Mouse (Mus musculus) C2C12 (cell line): ENCODE results near the gene S1pr5. TPM values are rescaled to one million over a fixed set of nuclear protein-coding genes. Genes with fewer than 3 reads are reported as not detected.

Experiments used
- H3K27me3 ChIP-seq: one replicate; pipeline ENCODE4 v1.6.1; 2011; ENCODE audit not compliant: control insufficient read depth, insufficient read depth, insufficient read length
- H3K36me3 ChIP-seq: one replicate; pipeline ENCODE4 v1.6.1; 2011; ENCODE audit not compliant: control insufficient read depth, insufficient read depth
- H3K4me3 ChIP-seq: one replicate; pipeline ENCODE4 v1.5.1; 2011; ENCODE audit warnings: mild to moderate bottlenecking, control low read depth; ENCODE audit not compliant: poor library complexity, insufficient read depth, severe bottlenecking
- H3K79me2 ChIP-seq: one replicate; pipeline ENCODE4 v1.6.1; 2011; ENCODE audit not compliant: control insufficient read depth, insufficient read depth
- H3K79me3 ChIP-seq: one replicate; pipeline ENCODE4 v1.6.1; 2011; ENCODE audit warnings: low read depth, control low read depth
- H3ac ChIP-seq: one replicate; pipeline ENCODE3; 2011; ENCODE audit warnings: low read depth; ENCODE audit not compliant: control insufficient read depth, insufficient read length
- CEBPB ChIP-seq: IDR thresholded peaks from one replicate; pipeline ENCODE4 v1.6.1; 2011; ENCODE audit warnings: low read depth, mild to moderate bottlenecking, control low read depth, moderate library complexity
- CTCF ChIP-seq: IDR thresholded peaks from one replicate; pipeline ENCODE4 v1.5.1; 2011; ENCODE audit not compliant: control insufficient read depth, insufficient read depth, insufficient read length
- FOSL1 ChIP-seq: IDR thresholded peaks from one replicate; pipeline ENCODE4 v1.8.0; 2011; ENCODE audit warnings: mild to moderate bottlenecking, low read length; ENCODE audit not compliant: poor library complexity, insufficient read depth, severe bottlenecking
- MAX ChIP-seq: IDR thresholded peaks from one replicate; pipeline ENCODE4 v1.6.1; 2011; ENCODE audit warnings: mild to moderate bottlenecking, control low read depth
- MYOD1 ChIP-seq: IDR thresholded peaks from one replicate; pipeline ENCODE4 v1.6.1; 2011; ENCODE audit warnings: low read depth; ENCODE audit not compliant: control insufficient read depth, insufficient read length
- MYOG ChIP-seq: IDR thresholded peaks from one replicate; pipeline ENCODE4 v1.6.1; 2011; ENCODE audit not compliant: control insufficient read depth, insufficient read length; ENCODE audit errors: extremely low read depth
- USF1 ChIP-seq: IDR thresholded peaks from one replicate; pipeline ENCODE4 v1.6.1; 2011; ENCODE audit warnings: low read depth, mild to moderate bottlenecking, control low read depth, moderate library complexity
- polyA plus RNA-seq: library from polyadenylated mRNA; unstranded; fragments of >200 nt; fragmentation: generic; extraction: Trizol; gene quantifications from one replicate; pipeline ENCODE4 v1.2.1, GENCODE M21; 2012; ENCODE audit warnings: missing spikeins

Gene S1pr5
- polyA plus RNA-seq, 1 experiment: 0.04 TPM

DNA sequence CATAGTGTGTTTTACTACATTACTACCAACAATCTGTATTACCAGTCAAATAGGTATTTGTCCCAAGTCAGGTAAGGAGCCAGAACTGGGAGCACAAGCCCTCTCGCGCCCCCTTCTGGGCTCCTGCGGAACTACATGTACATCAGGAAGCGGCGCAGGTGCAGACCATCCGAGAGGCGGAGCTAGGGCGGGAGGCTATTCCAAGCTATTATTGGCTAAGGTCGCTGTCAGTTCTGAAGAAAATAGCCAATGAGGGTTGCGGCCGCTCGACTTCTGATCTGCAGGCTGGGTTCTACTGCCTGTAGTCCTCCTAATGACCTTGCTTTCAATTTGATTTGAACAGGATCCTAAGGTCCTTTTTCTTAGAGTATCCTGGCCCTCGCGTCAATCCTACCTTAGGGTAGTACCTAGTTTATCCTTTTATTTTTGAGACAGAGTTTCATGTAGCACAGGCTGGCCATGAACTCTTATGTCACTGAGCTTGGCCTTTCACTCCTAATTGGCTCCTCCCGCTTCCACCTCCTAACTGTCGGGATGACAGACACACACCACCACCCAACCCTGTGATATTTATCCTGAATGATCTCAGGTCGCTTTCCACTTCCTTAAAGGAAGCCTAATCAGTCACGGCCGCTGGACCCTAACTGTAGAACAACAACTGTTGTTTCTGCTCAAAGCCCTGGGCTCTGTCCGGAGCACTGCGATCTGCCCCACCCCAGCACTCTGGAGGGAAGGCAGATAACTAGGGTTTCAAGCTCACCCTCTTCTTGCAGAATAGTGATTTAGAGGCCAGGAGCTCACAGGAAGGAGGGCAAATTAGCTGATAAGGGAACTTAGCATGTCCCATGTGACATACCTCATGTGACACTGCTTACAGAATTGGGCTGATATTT is 27.5 kb downstream of the S1pr5 start:
- no peaks in the 10 kb centered on the region for H3K27me3 ChIP-seq
- H3K4me3 ChIP-seq: no peak overlapping the region
- H3ac ChIP-seq: no peak overlapping the region
- H3K79me3 ChIP-seq: no peaks in the 10 kb centered on the region
- no peaks in the 10 kb centered on the region for H3K36me3 ChIP-seq
- H3K79me2 ChIP-seq: no peaks in the 10 kb centered on the region
- peak; percentile 36 for TF ChIP-seq CTCF
- no peak for TF ChIP-seq MYOD1

DNA sequence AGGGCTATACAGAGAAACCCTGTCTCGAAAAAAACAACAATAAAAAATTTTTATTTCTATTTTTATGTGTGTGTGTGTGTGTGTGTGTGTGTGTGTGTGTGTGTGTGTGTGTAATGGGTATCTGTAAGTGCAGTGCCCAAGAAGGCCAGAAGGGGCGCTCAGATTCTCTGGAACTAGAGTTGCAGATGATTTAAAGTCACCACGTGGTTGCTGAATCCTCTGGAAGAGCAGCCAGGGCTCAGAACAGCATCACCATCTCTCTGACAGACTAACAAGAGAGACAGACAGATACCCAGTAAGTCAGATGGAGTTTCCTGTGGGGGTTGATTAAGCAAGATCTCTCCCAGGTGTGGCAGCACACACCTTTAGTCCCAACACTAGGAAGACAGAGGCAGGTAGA is 28.4 kb downstream of the S1pr5 start:
- no peak overlapping the region for H3K4me3 ChIP-seq
- H3K36me3 ChIP-seq: no peaks in the 10 kb centered on the region
- no peaks in the 10 kb centered on the region for H3K79me3 ChIP-seq
- no peak overlapping the region for H3ac ChIP-seq
- no peaks in the 10 kb centered on the region for H3K79me2 ChIP-seq
- no peaks in the 10 kb centered on the region for H3K27me3 ChIP-seq
- TF ChIP-seq MYOD1 (no peak), MYOG (no peak), FOSL1 (no peak), CTCF (no peak), MAX (no peak), CEBPB (no peak), USF1 (no peak)

- Histone ChIP-seq H3K79me2 (no peaks in the 10 kb centered on the region), H3K27me3 (no peaks in the 10 kb centered on the region), H3K4me3 (no peak overlapping the region), H3K36me3 (no peaks in the 10 kb centered on the region), H3K79me3 (no peaks in the 10 kb centered on the region), H3ac (no peak overlapping the region)
- TF ChIP-seq USF1: no peak
- no peak for TF ChIP-seq CTCF
- TF ChIP-seq CEBPB: no peak
- TF ChIP-seq MYOD1: no peak
- TF ChIP-seq MYOG: no peak
- TF ChIP-seq FOSL1: no peak
- no peak for TF ChIP-seq MAX
These were observed 32.0 kb downstream of the S1pr5 start for GRCm38 (mm10) chr9:21216050-21216841.

GRCm38 (mm10) chr9:21213617-21214190 is 34.5 kb downstream of the S1pr5 start:
- Histone ChIP-seq H3K79me3 (no peaks in the 10 kb centered on the region), H3ac (no peak overlapping the region), H3K27me3 (no peaks in the 10 kb centered on the region), H3K36me3 (no peaks in the 10 kb centered on the region), H3K4me3 (no peak overlapping the region), H3K79me2 (no peaks in the 10 kb centered on the region)
- TF ChIP-seq MYOG (no peak), USF1 (no peak), MYOD1 (no peak), MAX (no peak), CTCF (no peak), CEBPB (no peak), FOSL1 (no peak)

DNA sequence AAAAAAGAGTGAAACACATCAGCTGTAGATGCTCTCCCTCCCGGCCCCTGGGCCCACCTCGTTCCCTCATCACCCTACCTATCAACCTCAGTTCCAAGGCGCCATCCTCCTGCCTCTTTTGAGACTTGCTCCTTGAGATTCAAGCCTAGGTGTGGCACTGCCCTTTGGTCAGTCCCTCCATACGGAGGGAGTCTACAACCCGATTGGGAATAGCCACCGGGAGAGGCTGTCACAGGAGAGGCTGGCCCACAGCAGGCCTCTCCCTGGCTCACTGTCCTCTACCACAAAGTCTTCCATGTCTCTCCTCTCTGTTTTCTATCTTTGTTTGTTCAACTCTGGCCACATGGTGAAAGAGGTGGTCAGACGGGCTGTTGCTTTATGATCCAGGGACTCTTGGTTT is 36.6 kb downstream of the S1pr5 start:
- no peaks in the 10 kb centered on the region for H3K79me2 ChIP-seq
- H3K27me3 ChIP-seq: no peaks in the 10 kb centered on the region
- no peaks in the 10 kb centered on the region for H3K79me3 ChIP-seq
- TF ChIP-seq MAX: no peak
- no peak for TF ChIP-seq CTCF
- no peak for TF ChIP-seq FOSL1
- no peak for TF ChIP-seq USF1
- no peak for TF ChIP-seq MYOG
- TF ChIP-seq MYOD1: no peak
- TF ChIP-seq CEBPB: no peak
- no peaks in the 10 kb centered on the region for H3K36me3 ChIP-seq
- H3K4me3 ChIP-seq: no peak overlapping the region
- no peak overlapping the region for H3ac ChIP-seq
